Comparison of ENCODE assay signal across 11 mouse cellular contexts in the genomic region with DNA sequence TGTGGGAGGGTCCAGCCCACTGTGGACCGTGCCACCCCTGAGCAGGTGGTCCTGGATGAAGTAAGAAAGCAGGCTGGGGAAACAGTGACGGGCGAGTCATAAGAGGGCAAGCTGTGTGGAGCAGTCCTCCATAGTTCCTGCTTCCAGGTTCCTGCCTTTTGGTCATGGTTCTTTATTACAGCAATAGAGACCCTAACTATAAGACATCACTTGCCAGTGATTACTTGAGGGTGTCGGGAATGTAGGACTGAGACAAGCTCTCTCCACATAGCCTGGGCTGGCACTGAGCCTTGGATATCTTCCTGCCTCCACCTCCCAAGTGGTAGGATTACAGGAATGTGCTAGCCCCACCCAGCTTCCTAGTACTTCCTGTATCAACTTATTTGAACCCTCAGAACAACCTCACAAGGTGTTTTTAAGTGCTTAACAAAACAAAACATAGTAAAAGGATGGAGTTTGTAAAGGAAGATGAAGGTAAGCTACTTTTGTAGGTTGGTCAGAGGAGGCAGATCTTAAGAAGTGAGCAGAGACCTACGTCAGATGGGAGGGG. TPM values are rescaled to one million over a fixed set of nuclear protein-coding genes. Genes with fewer than 3 reads are reported as not detected.
A peak's percentile ranks its signal among the peaks of the same experiment; 100 is the strongest.
DNase-seq lines count a peak whose midpoint lies in the region; ATAC-seq and TF ChIP-seq lines count a peak whose summit lies in the region.
"Had no signal": no experiment of that assay in that cellular context is flagged by ENCODE, and none has a peak within 500 bp of the region (broad histone marks: within the 10 kb centered on the region; RNA-seq: fewer than 3 reads in every experiment).

No protein-coding gene starts in this region.

- DNase-seq in heart, adult 11 months: peak; percentile 87
- DNase-seq in midbrain, postnatal 0 days (ENCODE audit: low spot score): no peak
- DNase-seq in testis, postnatal 10 days (ENCODE audit: low spot score): peak; percentile 34
- no peak for DNase-seq in right cerebral cortex, adult 18-20 months
- DNase-seq: adrenal gland, postnatal 10 days; gastrocnemius, postnatal 10 days; thymus, postnatal 25 days had no signal

- no peaks in the 10 kb centered on the region for H3K27me3 ChIP-seq in heart, embryonic 11.5 days (ENCODE audit: control insufficient read depth, insufficient read depth, low read length)
- no peaks in the 10 kb centered on the region for H3K27me3 ChIP-seq in midbrain, embryonic 16.5 days (ENCODE audit: control insufficient read depth, insufficient read depth, low read depth, low read length)
- H3K27me3 ChIP-seq in midbrain, postnatal 0 days (ENCODE audit: insufficient read depth, low read length): no peaks in the 10 kb centered on the region
- H3K27me3 ChIP-seq in liver, embryonic 16.5 days (ENCODE audit: control insufficient read depth, insufficient read depth, low read depth, low read length): no peaks in the 10 kb centered on the region
- H3K27me3 ChIP-seq in forebrain, embryonic 12.5 days: no peaks in the 10 kb centered on the region; the same call in 1 of the 2 replicates

- H3K9me3 ChIP-seq in heart, embryonic 11.5 days (replicated peaks; ENCODE audit: control insufficient read depth, low read length): no peaks in the 10 kb centered on the region
- no peaks in the 10 kb centered on the region for H3K9me3 ChIP-seq in midbrain, embryonic 16.5 days (replicated peaks; ENCODE audit: control insufficient read depth, low read length, poor library complexity, severe bottlenecking)
- no peaks in the 10 kb centered on the region for H3K9me3 ChIP-seq in midbrain, postnatal 0 days (ENCODE audit: low read length)
- H3K9me3 ChIP-seq in liver, embryonic 16.5 days (replicated peaks; ENCODE audit: control insufficient read depth, low read length): no peaks in the 10 kb centered on the region
- H3K9me3 ChIP-seq in forebrain, embryonic 12.5 days: no peaks in the 10 kb centered on the region

- no peak overlapping the region for H3K4me2 ChIP-seq in heart, embryonic 11.5 days
- H3K4me2 ChIP-seq in midbrain, embryonic 16.5 days (ENCODE audit: low read length): no peak overlapping the region
- H3K4me2 ChIP-seq in midbrain, postnatal 0 days (ENCODE audit: low read depth, low read length, poor library complexity, severe bottlenecking): no peak overlapping the region
- no peak overlapping the region for H3K4me2 ChIP-seq in liver, embryonic 16.5 days (ENCODE audit: low read depth, low read length)
- H3K4me2 ChIP-seq in forebrain, embryonic 12.5 days: no peak overlapping the region

- no peak overlapping the region for H3K9ac ChIP-seq in heart, embryonic 11.5 days (ENCODE audit: low read depth, low read length)
- H3K9ac ChIP-seq in midbrain, embryonic 16.5 days (ENCODE audit: low read depth, low read length): no peak overlapping the region
- no peak overlapping the region for H3K9ac ChIP-seq in midbrain, postnatal 0 days (replicated peaks; ENCODE audit: low read length, poor library complexity, severe bottlenecking)
- no peak overlapping the region for H3K9ac ChIP-seq in liver, embryonic 16.5 days (ENCODE audit: low read depth, low read length)
- H3K9ac ChIP-seq in forebrain, embryonic 12.5 days: no peak overlapping the region

- no peak for TF ChIP-seq CTCF in midbrain, postnatal 0 days (IDR thresholded peaks at IDR 0.05)

- H3K4me1 ChIP-seq in heart, embryonic 11.5 days (ENCODE audit: control insufficient read depth, insufficient read depth, low read length): peaks cover 10% of the 10 kb centered on the region; the same call in 1 of the 2 replicates
- peaks cover 17% of the 10 kb centered on the region for H3K4me1 ChIP-seq in midbrain, embryonic 16.5 days (ENCODE audit: control insufficient read depth, insufficient read depth, low read length)
- H3K4me1 ChIP-seq in midbrain, postnatal 0 days (ENCODE audit: insufficient read depth, low read length): peaks cover 9% of the 10 kb centered on the region; the same call in 1 of the 2 replicates
- peaks cover 42% of the 10 kb centered on the region for H3K4me1 ChIP-seq in liver, embryonic 16.5 days (ENCODE audit: control insufficient read depth, low read depth, low read length)
- H3K4me1 ChIP-seq in forebrain, embryonic 12.5 days: peaks cover 19% of the 10 kb centered on the region

- no peaks in the 10 kb centered on the region for H3K36me3 ChIP-seq in heart, embryonic 11.5 days (ENCODE audit: control insufficient read depth, insufficient read depth, low read length)
- H3K36me3 ChIP-seq in midbrain, embryonic 16.5 days (ENCODE audit: control insufficient read depth, insufficient read depth, low read length): no peaks in the 10 kb centered on the region
- H3K36me3 ChIP-seq in midbrain, postnatal 0 days (ENCODE audit: insufficient read depth, low read length): no peaks in the 10 kb centered on the region
- H3K36me3 ChIP-seq in liver, embryonic 16.5 days (ENCODE audit: control insufficient read depth, insufficient read depth): peaks cover 5% of the 10 kb centered on the region; the same call in 1 of the 2 replicates
- no peaks in the 10 kb centered on the region for H3K36me3 ChIP-seq in forebrain, embryonic 12.5 days (replicated peaks)

- 64% methylated on average over 5 of the region's 5 CpGs for WGBS in heart, embryonic 11.5 days (ENCODE audit: insufficient replicate concordance)
- WGBS in midbrain, embryonic 16.5 days: 76% methylated on average over 5 of the region's 5 CpGs
- 80% methylated on average over 5 of the region's 5 CpGs for WGBS in midbrain, postnatal 0 days
- WGBS in liver, embryonic 16.5 days (ENCODE audit: insufficient replicate concordance): 69% methylated on average over 5 of the region's 5 CpGs
- 78% methylated on average over 5 of the region's 5 CpGs for WGBS in forebrain, embryonic 12.5 days

- H3K4me3 ChIP-seq in heart, embryonic 11.5 days (ENCODE audit: low read depth, low read length): no peak overlapping the region
- H3K4me3 ChIP-seq in midbrain, embryonic 16.5 days (ENCODE audit: low read depth, low read length): no peak overlapping the region
- no peak overlapping the region for H3K4me3 ChIP-seq in midbrain, postnatal 0 days (ENCODE audit: low read depth, low read length)
- no peak overlapping the region for H3K4me3 ChIP-seq in liver, embryonic 16.5 days (ENCODE audit: low read depth, low read length)
- H3K4me3 ChIP-seq in forebrain, embryonic 12.5 days (replicated peaks): no peak overlapping the region

- H3K27ac ChIP-seq in heart, embryonic 11.5 days (ENCODE audit: low read depth, low read length): no peak overlapping the region
- H3K27ac ChIP-seq in midbrain, embryonic 16.5 days (ENCODE audit: low read length): no peak overlapping the region
- no peak overlapping the region for H3K27ac ChIP-seq in midbrain, postnatal 0 days (ENCODE audit: low read depth, low read length)
- H3K27ac ChIP-seq in liver, embryonic 16.5 days (ENCODE audit: low read length): 0 out of 2 replicates have a peak overlapping the region, but pooled peaks have one; percentile 12
- H3K27ac ChIP-seq in forebrain, embryonic 12.5 days: no peak overlapping the region

- no peak for ATAC-seq in heart, embryonic 11.5 days (replicated peaks; ENCODE audit: insufficient number of reproducible peaks, low FRiP score, low TSS enrichment)
- ATAC-seq in midbrain, embryonic 16.5 days: 0 out of 2 replicates have a peak, but pooled peaks have one; percentile 15
- ATAC-seq in midbrain, postnatal 0 days (ENCODE audit: low FRiP score): no peak
- no peak for ATAC-seq in liver, embryonic 16.5 days (ENCODE audit: low read depth)
- no peak for ATAC-seq in forebrain, embryonic 12.5 days (ENCODE audit: low FRiP score)

RNA-seq across cellular contexts. Expression of a gene that starts 1.0 kb away (rescaled TPM):
- 6.3 and 6.7 TPM in 2 replicates for polyA plus RNA-seq in heart, embryonic 11.5 days (2014; fragmentation: Nextera tagmentation; extraction: Ambion mirVana)
- 6.3 and 7.3 TPM in 2 replicates for polyA plus RNA-seq in midbrain, embryonic 16.5 days (2015; fragmentation: Nextera tagmentation; extraction: Ambion mirVana)
- total RNA-seq in midbrain, postnatal 0 days (2014; rRNA removed): 17.8 and 21.6 TPM in 2 replicates
- 3.2 and 3.7 TPM in 2 replicates for polyA plus RNA-seq in midbrain, postnatal 0 days (2015; fragmentation: Nextera tagmentation; extraction: Ambion mirVana)
- 8.0 and 8.3 TPM in 2 replicates for polyA plus RNA-seq in liver, embryonic 16.5 days (2015; fragmentation: Nextera tagmentation; extraction: Ambion mirVana)
- polyA plus RNA-seq in forebrain, embryonic 12.5 days (2016; fragmentation: Nextera tagmentation; extraction: Ambion mirVana): 9.6 and 10.6 TPM in 2 replicates

Comparison
In these comparisons a context has a peak if more than half of its experiments do, and no peak if none do; other contexts are left out.
1. DNase-seq: peak in heart, adult 11 months (single experiment) and testis, postnatal 10 days (single experiment); none in midbrain, postnatal 0 days (single experiment) and right cerebral cortex, adult 18-20 months (single experiment).